In genomic region chr3:58024750-58025392, GRCm38 (mm10) we compare ENCODE assay signal across 20 mouse cellular contexts.
DNase-seq lines count a peak whose midpoint lies in the region; ATAC-seq and TF ChIP-seq lines count a peak whose summit lies in the region.
"Had no signal": no experiment of that assay in that cellular context is flagged by ENCODE, and none has a peak within 500 bp of the region (broad histone marks: within the 10 kb centered on the region; RNA-seq: fewer than 3 reads in every experiment).

No protein-coding gene starts in this region.

- H3K36me3 ChIP-seq in midbrain, embryonic 10.5 days, result no peaks in the 10 kb centered on the region
- no peaks in the 10 kb centered on the region for H3K36me3 ChIP-seq in midbrain, embryonic 15.5 days (replicated peaks)
- H3K36me3 ChIP-seq in embryonic facial prominence, embryonic 11.5 days (replicated peaks; ENCODE audit: control insufficient read depth, insufficient read depth, low read depth, low read length), result no peaks in the 10 kb centered on the region
- H3K36me3 ChIP-seq in limb, embryonic 14.5 days (ENCODE audit: control insufficient read depth, insufficient read depth, low read length), result no peaks in the 10 kb centered on the region
- H3K36me3 ChIP-seq in liver, embryonic 12.5 days, result no peaks in the 10 kb centered on the region
- H3K36me3 ChIP-seq: embryonic facial prominence, embryonic 12.5 days; heart, embryonic 12.5 days; limb, embryonic 15.5 days; lung, embryonic 15.5 days had no signal

- no peaks in the 10 kb centered on the region for H3K27me3 ChIP-seq in midbrain, embryonic 10.5 days (ENCODE audit: low read depth, poor library complexity, severe bottlenecking)
- no peaks in the 10 kb centered on the region for H3K27me3 ChIP-seq in midbrain, embryonic 15.5 days (replicated peaks)
- no peaks in the 10 kb centered on the region for H3K27me3 ChIP-seq in embryonic facial prominence, embryonic 11.5 days (ENCODE audit: control insufficient read depth, insufficient read depth, low read length)
- no peaks in the 10 kb centered on the region for H3K27me3 ChIP-seq in limb, embryonic 14.5 days (ENCODE audit: control insufficient read depth, insufficient read depth, low read length)
- no peaks in the 10 kb centered on the region for H3K27me3 ChIP-seq in liver, embryonic 12.5 days (replicated peaks)
- H3K27me3 ChIP-seq: embryonic facial prominence, embryonic 12.5 days; forebrain, embryonic 13.5 days; heart, embryonic 12.5 days; limb, embryonic 15.5 days; lung, embryonic 15.5 days had no signal

- no peak overlapping the region for H3K4me2 ChIP-seq in midbrain, embryonic 15.5 days
- H3K4me2 ChIP-seq in embryonic facial prominence, embryonic 11.5 days (ENCODE audit: low read depth, low read length), result no peak overlapping the region
- H3K4me2 ChIP-seq in limb, embryonic 14.5 days (replicated peaks; ENCODE audit: low read depth, low read length, severe bottlenecking), result no peak overlapping the region
- no peak overlapping the region for H3K4me2 ChIP-seq in liver, embryonic 12.5 days
- H3K4me2 ChIP-seq: embryonic facial prominence, embryonic 12.5 days; forebrain, embryonic 13.5 days; heart, embryonic 12.5 days; limb, embryonic 15.5 days; lung, embryonic 15.5 days had no signal

- no peak for ATAC-seq in midbrain, embryonic 15.5 days (replicated peaks)
- no peak for ATAC-seq in embryonic facial prominence, embryonic 11.5 days (replicated peaks; ENCODE audit: insufficient number of reproducible peaks, low FRiP score, low TSS enrichment, low read depth)
- peak; percentile 90 for ATAC-seq in limb, embryonic 14.5 days (ENCODE audit: low FRiP score, low read depth)
- no peak for ATAC-seq in liver, embryonic 12.5 days
- ATAC-seq: CD4-positive, CD25-positive, alpha-beta regulatory T cell, adult 4 months; forebrain, embryonic 13.5 days; inflammation-experienced regulatory T-cells, adult 6 months had no signal

- H3K4me1 ChIP-seq in midbrain, embryonic 10.5 days, result 0 out of 2 replicates have a peak, but pooled peaks cover 7% of the 10 kb centered on the region
- no peaks in the 10 kb centered on the region for H3K4me1 ChIP-seq in midbrain, embryonic 15.5 days
- no peaks in the 10 kb centered on the region for H3K4me1 ChIP-seq in embryonic facial prominence, embryonic 11.5 days (ENCODE audit: control insufficient read depth, insufficient read depth, low read length)
- no peaks in the 10 kb centered on the region for H3K4me1 ChIP-seq in limb, embryonic 14.5 days (ENCODE audit: control insufficient read depth, insufficient read depth, low read length)
- H3K4me1 ChIP-seq in liver, embryonic 12.5 days, result no peaks in the 10 kb centered on the region
- H3K4me1 ChIP-seq: forebrain, embryonic 13.5 days; limb, embryonic 15.5 days; lung, embryonic 15.5 days had no signal

- WGBS in midbrain, embryonic 10.5 days, result 82% methylated on average over 3 of the region's 3 CpGs
- 82% methylated on average over 3 of the region's 3 CpGs for WGBS in midbrain, embryonic 15.5 days
- WGBS in embryonic facial prominence, embryonic 11.5 days, result 69% methylated on average over 3 of the region's 3 CpGs
- 42% methylated on average over 3 of the region's 3 CpGs for whole genome bisulfite sequencing in limb, embryonic 14.5 days
- WGBS in liver, embryonic 12.5 days (ENCODE audit: insufficient replicate concordance), result 72% methylated on average over 3 of the region's 3 CpGs

- 0 out of 2 replicates have a peak overlapping the region, but pooled peaks have one; percentile 6 for H3K27ac ChIP-seq in midbrain, embryonic 10.5 days (replicated peaks)
- no peak overlapping the region for H3K27ac ChIP-seq in midbrain, embryonic 15.5 days
- no peak overlapping the region for H3K27ac ChIP-seq in embryonic facial prominence, embryonic 11.5 days (replicated peaks; ENCODE audit: low read depth, low read length)
- H3K27ac ChIP-seq in limb, embryonic 14.5 days (replicated peaks; ENCODE audit: low read depth, low read length), result no peak overlapping the region
- H3K27ac ChIP-seq in layer of hippocampus, adult 2 months, result no peak overlapping the region
- H3K27ac ChIP-seq in liver, embryonic 12.5 days, result no peak overlapping the region
- H3K27ac ChIP-seq: embryonic facial prominence, embryonic 12.5 days; forebrain, embryonic 13.5 days; limb, embryonic 15.5 days; lung, embryonic 15.5 days had no signal

- TF ChIP-seq POLR2A in limb, embryonic 14.5 days (IDR thresholded peaks at IDR 0.05; ENCODE audit: borderline replicate concordance, extremely low read depth, insufficient read depth, insufficient read length), result no peak

- TF ChIP-seq CTCF in layer of hippocampus, adult 2 months (conservative IDR thresholded peaks at IDR 0.05), result no peak

- H3K9me3 ChIP-seq in midbrain, embryonic 10.5 days (replicated peaks), result no peaks in the 10 kb centered on the region
- no peaks in the 10 kb centered on the region for H3K9me3 ChIP-seq in midbrain, embryonic 15.5 days
- H3K9me3 ChIP-seq in embryonic facial prominence, embryonic 11.5 days (replicated peaks; ENCODE audit: control insufficient read depth, low read length), result no peaks in the 10 kb centered on the region
- H3K9me3 ChIP-seq in limb, embryonic 14.5 days (ENCODE audit: control insufficient read depth, low read length), result no peaks in the 10 kb centered on the region
- H3K9me3 ChIP-seq in liver, embryonic 12.5 days (replicated peaks), result no peaks in the 10 kb centered on the region
- H3K9me3 ChIP-seq: embryonic facial prominence, embryonic 12.5 days; forebrain, embryonic 13.5 days; heart, embryonic 12.5 days; limb, embryonic 15.5 days; lung, embryonic 15.5 days had no signal

- no peak overlapping the region for H3K9ac ChIP-seq in midbrain, embryonic 15.5 days
- no peak overlapping the region for H3K9ac ChIP-seq in embryonic facial prominence, embryonic 11.5 days (replicated peaks; ENCODE audit: low read length)
- H3K9ac ChIP-seq in limb, embryonic 14.5 days (ENCODE audit: low read depth, low read length, severe bottlenecking), result no peak overlapping the region
- H3K9ac ChIP-seq in liver, embryonic 12.5 days, result no peak overlapping the region
- H3K9ac ChIP-seq: embryonic facial prominence, embryonic 12.5 days; forebrain, embryonic 13.5 days; heart, embryonic 12.5 days; limb, embryonic 15.5 days; lung, embryonic 15.5 days had no signal

- no peak overlapping the region for H3K4me3 ChIP-seq in midbrain, embryonic 10.5 days
- no peak overlapping the region for H3K4me3 ChIP-seq in midbrain, embryonic 15.5 days
- no peak overlapping the region for H3K4me3 ChIP-seq in embryonic facial prominence, embryonic 11.5 days (ENCODE audit: low read depth, low read length)
- no peak overlapping the region for H3K4me3 ChIP-seq in limb, embryonic 14.5 days (replicated peaks; ENCODE audit: low read length)
- no peak overlapping the region for H3K4me3 ChIP-seq in layer of hippocampus, adult 2 months
- no peak overlapping the region for H3K4me3 ChIP-seq in liver, embryonic 12.5 days
- H3K4me3 ChIP-seq: embryonic facial prominence, embryonic 12.5 days; forebrain, embryonic 13.5 days; heart, embryonic 12.5 days; limb, embryonic 15.5 days; lung, embryonic 15.5 days had no signal

- DNase-seq in midbrain, embryonic 10.5 days (ENCODE audit: low spot score), result peak; percentile 16
- peak; percentile 33 for DNase-seq in embryonic facial prominence, embryonic 11.5 days (ENCODE audit: low spot score)
- peak; percentile 71 for DNase-seq in limb, embryonic 14.5 days (ENCODE audit: low spot score)
- DNase-seq in layer of hippocampus, adult 2 months (ENCODE audit: low spot score in 2 of 2), result no peak
- no peak for DNase-seq in natural killer cell, adult 2 months (ENCODE audit: low spot score in 2 of 2)
- DNase-seq: adrenal gland, adult 8-10 months; cerebellum, adult 9-10 months; heart, postnatal 36 days; kidney, adult 9 months; kidney, postnatal 4 days; right cerebral cortex, postnatal 25 days had no signal

Comparison
In these comparisons a context has a peak if more than half of its experiments do, and no peak if none do; other contexts are left out.
1. DNase-seq: peak in midbrain, embryonic 10.5 days (single experiment), embryonic facial prominence, embryonic 11.5 days (single experiment) and limb, embryonic 14.5 days (single experiment); none in layer of hippocampus, adult 2 months (0 of 2) and natural killer cell, adult 2 months (0 of 2).